Mouse (Mus musculus): ENCODE measurements around the gene AC129217.1. TPM values are rescaled to one million over a fixed set of nuclear protein-coding genes. Genes with fewer than 3 reads are reported as not detected.

Gene AC129217.1
- not detected in 2 replicates for polyA plus RNA-seq (2014; fragmentation: Nextera tagmentation; extraction: Ambion mirVana)

DNA sequence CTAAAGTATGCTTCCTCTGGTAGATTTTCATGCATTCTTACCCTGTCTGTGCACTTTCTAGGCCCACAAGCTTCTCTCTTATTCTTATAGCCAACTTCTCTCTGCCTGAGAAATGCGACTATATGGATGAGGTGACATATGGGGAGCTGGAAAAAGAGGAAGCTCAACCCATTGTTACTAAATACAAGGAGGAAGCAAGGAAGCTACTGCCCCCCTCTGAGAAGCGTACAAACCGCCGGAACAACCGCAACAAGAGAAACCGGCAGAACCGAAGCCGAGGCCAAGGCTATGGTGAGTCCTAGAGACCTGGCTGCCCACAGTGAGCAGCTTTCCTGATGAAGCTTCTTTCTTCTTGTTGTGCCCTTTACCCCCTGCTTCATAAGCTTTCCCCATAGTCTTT, at the start of gene AC129217.1:
Gene AC129217.1 (plus strand): TSS at position 114 of the 400 bp plus-strand sequence.
- no peak within 1 kb of the TSS for H3K27ac ChIP-seq (replicated peaks; ENCODE audit: low read depth, low read length)
- H3K4me3 ChIP-seq (ENCODE audit: low read depth, low read length), result no peak within 1 kb of the TSS
- H3K36me3 ChIP-seq (ENCODE audit: control insufficient read depth, insufficient read depth, low read length), result peaks cover 64% of the 10 kb centered on the region
- WGBS, result 91% methylated on average over 8 of the region's 8 CpGs
- no peaks in the 10 kb centered on the region for H3K27me3 ChIP-seq (ENCODE audit: control insufficient read depth, insufficient read depth, low read length)
- no peaks in the 10 kb centered on the region for H3K4me1 ChIP-seq (ENCODE audit: control insufficient read depth, insufficient read depth, low read length)
- DNase-seq (ENCODE audit: low spot score), result no peak
- H3K9me3 ChIP-seq (ENCODE audit: control insufficient read depth, low read length), result no peaks in the 10 kb centered on the region
- no peak within 1 kb of the TSS for H3K9ac ChIP-seq (ENCODE audit: low read length)
- ATAC-seq (ENCODE audit: insufficient number of reproducible peaks, low FRiP score, low TSS enrichment, low read depth), result no peak
- no peak within 1 kb of the TSS for H3K4me2 ChIP-seq (ENCODE audit: low read depth, severe bottlenecking)

- Histone ChIP-seq H3K4me1 (ENCODE audit: control insufficient read depth, insufficient read depth, low read length) (no peaks in the 10 kb centered on the region), H3K27ac (replicated peaks; ENCODE audit: low read depth, low read length) (peak within 1 kb of the TSS; percentile 51; the same call in 1 of the 2 replicates), H3K27me3 (ENCODE audit: control insufficient read depth, insufficient read depth, low read length) (no peaks in the 10 kb centered on the region), H3K9ac (ENCODE audit: low read length) (peak within 1 kb of the TSS; percentile 63), H3K4me3 (ENCODE audit: low read depth, low read length) (peak within 1 kb of the TSS; percentile 60), H3K36me3 (ENCODE audit: control insufficient read depth, insufficient read depth, low read length) (peaks cover 4% of the 10 kb centered on the region; the same call in 1 of the 2 replicates), H3K9me3 (ENCODE audit: control insufficient read depth, low read length) (no peaks in the 10 kb centered on the region), H3K4me2 (ENCODE audit: low read depth, severe bottlenecking) (peak within 1 kb of the TSS; percentile 59)
- ATAC-seq (ENCODE audit: insufficient number of reproducible peaks, low FRiP score, low TSS enrichment, low read depth), result peak; percentile 99
- WGBS, result under 1% methylated on average over 32 of the region's 32 CpGs
- DNase-seq (ENCODE audit: low spot score), result peak; percentile 89
These were observed 43.4 kb upstream of the AC129217.1 start, which contains the start of gene Taf6l for GRCm38 (mm10) chr19:8786008-8786781. Taf6l (minus strand) TSS chr19:8786417.

DNA sequence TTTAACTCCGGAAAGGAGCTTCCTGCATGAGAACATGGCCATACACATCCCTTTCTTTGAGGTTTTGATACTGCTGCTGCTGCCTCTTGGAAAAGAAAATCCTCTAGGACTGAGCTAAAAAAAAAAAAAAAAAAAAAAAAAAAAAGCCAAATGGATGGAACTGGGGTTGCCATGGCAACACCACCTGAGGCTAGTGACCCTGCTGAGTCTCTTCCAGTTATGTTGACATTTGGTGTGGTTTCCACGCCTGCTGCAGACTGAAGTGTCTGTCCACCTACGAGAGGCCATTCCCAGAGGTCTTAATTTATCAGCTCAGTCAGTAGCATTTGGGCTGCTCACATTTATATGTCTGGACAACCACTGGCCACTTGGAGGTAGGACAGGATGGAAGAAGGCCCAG, 41.1 kb upstream of the AC129217.1 start:
- H3K27me3 ChIP-seq (ENCODE audit: control insufficient read depth, insufficient read depth, low read length), result no peaks in the 10 kb centered on the region
- WGBS, result 20% methylated on average over 3 of the region's 3 CpGs
- DNase-seq (ENCODE audit: low spot score) (no peak), ATAC-seq (ENCODE audit: insufficient number of reproducible peaks, low FRiP score, low TSS enrichment, low read depth) (no peak)
- peaks cover 5% of the 10 kb centered on the region for H3K36me3 ChIP-seq (ENCODE audit: control insufficient read depth, insufficient read depth, low read length)
- no peaks in the 10 kb centered on the region for H3K4me1 ChIP-seq (ENCODE audit: control insufficient read depth, insufficient read depth, low read length)
- no peak overlapping the region for H3K9ac ChIP-seq (ENCODE audit: low read length)
- H3K27ac ChIP-seq (replicated peaks; ENCODE audit: low read depth, low read length), result no peak overlapping the region
- H3K4me2 ChIP-seq (ENCODE audit: low read depth, severe bottlenecking), result no peak overlapping the region
- H3K4me3 ChIP-seq (ENCODE audit: low read depth, low read length), result no peak overlapping the region
- no peaks in the 10 kb centered on the region for H3K9me3 ChIP-seq (ENCODE audit: control insufficient read depth, low read length)

DNA sequence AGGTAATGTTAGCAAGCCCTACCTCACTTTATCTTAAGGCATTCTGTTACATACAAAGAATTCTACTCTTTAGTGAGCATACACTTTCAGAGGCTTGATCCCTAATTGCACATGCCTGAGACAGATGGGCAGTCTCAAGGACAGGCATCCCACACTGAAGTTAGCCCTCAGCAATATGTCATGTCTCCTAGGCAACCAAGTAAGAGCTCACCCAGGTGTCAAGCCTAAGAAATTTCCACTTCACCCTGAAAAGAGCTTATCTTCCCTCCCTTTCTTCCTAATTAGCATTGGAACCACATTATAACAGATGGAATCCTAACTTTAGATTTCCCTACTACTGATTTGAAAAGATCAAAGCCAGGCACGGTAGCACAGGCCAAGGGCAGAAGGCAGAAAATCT, 40.4 kb upstream of the AC129217.1 start:
- DNase-seq (ENCODE audit: low spot score) (no peak), ATAC-seq (ENCODE audit: insufficient number of reproducible peaks, low FRiP score, low TSS enrichment, low read depth) (no peak)
- Histone ChIP-seq H3K4me2 (ENCODE audit: low read depth, severe bottlenecking) (no peak overlapping the region), H3K36me3 (ENCODE audit: control insufficient read depth, insufficient read depth, low read length) (peaks cover 12% of the 10 kb centered on the region), H3K9ac (ENCODE audit: low read length) (no peak overlapping the region), H3K27me3 (ENCODE audit: control insufficient read depth, insufficient read depth, low read length) (no peaks in the 10 kb centered on the region), H3K4me3 (ENCODE audit: low read depth, low read length) (no peak overlapping the region), H3K27ac (replicated peaks; ENCODE audit: low read depth, low read length) (no peak overlapping the region), H3K9me3 (ENCODE audit: control insufficient read depth, low read length) (no peaks in the 10 kb centered on the region), H3K4me1 (ENCODE audit: control insufficient read depth, insufficient read depth, low read length) (no peaks in the 10 kb centered on the region)
- 64% methylated on average over 1 of the region's 1 CpGs for WGBS

DNA sequence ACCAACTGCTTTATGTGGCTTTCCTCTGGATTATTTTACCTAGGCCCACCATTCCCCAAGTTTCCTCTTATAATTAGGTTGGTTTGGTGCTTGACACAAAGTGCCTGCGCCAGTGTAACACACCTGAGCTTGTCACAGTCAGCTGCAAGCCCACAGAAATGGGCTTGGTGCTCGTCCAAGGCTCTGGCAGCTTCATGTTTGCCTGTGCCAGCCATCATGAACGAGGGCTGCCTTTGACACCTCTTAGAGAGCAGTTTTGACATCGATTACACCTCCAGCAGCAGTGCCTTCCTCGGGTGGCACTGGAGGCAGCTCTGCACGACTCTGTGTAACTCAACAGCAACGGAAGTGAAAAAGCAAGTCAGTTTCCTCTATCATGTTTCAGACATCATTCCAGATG, 39.4 kb upstream of the AC129217.1 start:
- Histone ChIP-seq H3K27ac (replicated peaks; ENCODE audit: low read depth, low read length) (no peak overlapping the region), H3K9ac (ENCODE audit: low read length) (no peak overlapping the region)
- 86% methylated on average over 7 of the region's 7 CpGs for WGBS

GRCm38 (mm10) chr19:8798264-8798946, 31.2 kb upstream of the AC129217.1 start, which contains the start of gene Polr2g:
Polr2g (minus strand) TSS chr19:8798577.
- WGBS, result 2% methylated on average over 25 of the region's 25 CpGs
- Histone ChIP-seq H3K9ac (ENCODE audit: low read length) (peak within 1 kb of the TSS; percentile 83), H3K4me2 (ENCODE audit: low read depth, severe bottlenecking) (peak within 1 kb of the TSS; percentile 83), H3K4me3 (ENCODE audit: low read depth, low read length) (peak within 1 kb of the TSS; percentile 84), H3K27ac (replicated peaks; ENCODE audit: low read depth, low read length) (peak within 1 kb of the TSS; percentile 22; the same call in 1 of the 2 replicates), H3K4me1 (ENCODE audit: control insufficient read depth, insufficient read depth, low read length) (peaks cover 9% of the 10 kb centered on the region; the same call in 1 of the 2 replicates), H3K27me3 (ENCODE audit: control insufficient read depth, insufficient read depth, low read length) (no peaks in the 10 kb centered on the region), H3K36me3 (ENCODE audit: control insufficient read depth, insufficient read depth, low read length) (peaks cover 17% of the 10 kb centered on the region), H3K9me3 (ENCODE audit: control insufficient read depth, low read length) (no peaks in the 10 kb centered on the region)
- peak; percentile 90 for DNase-seq (ENCODE audit: low spot score)
- ATAC-seq (ENCODE audit: insufficient number of reproducible peaks, low FRiP score, low TSS enrichment, low read depth), result peak; percentile 78; the same call in 1 of the 2 replicates

More for the DNA sequence above, 39.4 kb upstream of the AC129217.1 start:
- H3K9me3 ChIP-seq (ENCODE audit: control insufficient read depth, low read length), result no peaks in the 10 kb centered on the region
- DNase-seq (ENCODE audit: low spot score) (no peak), ATAC-seq (ENCODE audit: insufficient number of reproducible peaks, low FRiP score, low TSS enrichment, low read depth) (no peak)
- H3K4me1 ChIP-seq (ENCODE audit: control insufficient read depth, insufficient read depth, low read length), result no peaks in the 10 kb centered on the region
- H3K4me2 ChIP-seq (ENCODE audit: low read depth, severe bottlenecking), result no peak overlapping the region
- H3K27me3 ChIP-seq (ENCODE audit: control insufficient read depth, insufficient read depth, low read length), result no peaks in the 10 kb centered on the region
- H3K36me3 ChIP-seq (ENCODE audit: control insufficient read depth, insufficient read depth, low read length), result peaks cover 21% of the 10 kb centered on the region
- no peak overlapping the region for H3K4me3 ChIP-seq (ENCODE audit: low read depth, low read length)

- ATAC-seq (ENCODE audit: insufficient number of reproducible peaks, low FRiP score, low TSS enrichment, low read depth) (no peak), DNase-seq (ENCODE audit: low spot score) (no peak)
- no peak overlapping the region; the same call in 1 of the 2 replicates for H3K4me3 ChIP-seq (ENCODE audit: low read depth, low read length)
- H3K36me3 ChIP-seq (ENCODE audit: control insufficient read depth, insufficient read depth, low read length), result peaks cover 11% of the 10 kb centered on the region
- peaks cover 9% of the 10 kb centered on the region; the same call in 1 of the 2 replicates for H3K4me1 ChIP-seq (ENCODE audit: control insufficient read depth, insufficient read depth, low read length)
- no peak overlapping the region for H3K9ac ChIP-seq (ENCODE audit: low read length)
- H3K4me2 ChIP-seq (ENCODE audit: low read depth, severe bottlenecking), result peak overlapping the region; percentile 83; the same call in 1 of the 2 replicates
- no peaks in the 10 kb centered on the region for H3K27me3 ChIP-seq (ENCODE audit: control insufficient read depth, insufficient read depth, low read length)
- H3K9me3 ChIP-seq (ENCODE audit: control insufficient read depth, low read length), result no peaks in the 10 kb centered on the region
- H3K27ac ChIP-seq (replicated peaks; ENCODE audit: low read depth, low read length), result no peak overlapping the region
These were observed 30.6 kb upstream of the AC129217.1 start for GRCm38 (mm10) chr19:8798947-8799315.

- Histone ChIP-seq H3K27me3 (ENCODE audit: control insufficient read depth, insufficient read depth, low read length) (no peaks in the 10 kb centered on the region), H3K4me1 (ENCODE audit: control insufficient read depth, insufficient read depth, low read length) (peaks cover 9% of the 10 kb centered on the region; the same call in 1 of the 2 replicates), H3K36me3 (ENCODE audit: control insufficient read depth, insufficient read depth, low read length) (peaks cover 2% of the 10 kb centered on the region; the same call in 1 of the 2 replicates), H3K27ac (replicated peaks; ENCODE audit: low read depth, low read length) (0 out of 2 replicates have a peak within 1 kb of the TSS, but pooled peaks have one; percentile 64), H3K4me3 (ENCODE audit: low read depth, low read length) (peak within 1 kb of the TSS; percentile 42), H3K4me2 (ENCODE audit: low read depth, severe bottlenecking) (peak within 1 kb of the TSS; percentile 52), H3K9ac (ENCODE audit: low read length) (peak within 1 kb of the TSS; percentile 57; the same call in 1 of the 2 replicates), H3K9me3 (ENCODE audit: control insufficient read depth, low read length) (no peaks in the 10 kb centered on the region)
- ATAC-seq (ENCODE audit: insufficient number of reproducible peaks, low FRiP score, low TSS enrichment, low read depth) (peak; percentile 95), DNase-seq (ENCODE audit: low spot score) (peak; percentile 94)
- WGBS, result under 1% methylated on average over 30 of the region's 30 CpGs
These were observed 27.3 kb upstream of the AC129217.1 start, which contains the start of gene Zbtb3 for GRCm38 (mm10) chr19:8802130-8802821. Zbtb3 (plus strand) TSS chr19:8802555.

All from limb, embryonic 11.5 days (tissue).